Mouse (Mus musculus): Measurements from ENCODE around the gene Mettl3.
"Not testable (repeated sequence)": the region's sequence is repeated elsewhere in the genome, so short reads cannot be mapped to it uniquely, and the experiment has no call there.

Gene Mettl3

DNA sequence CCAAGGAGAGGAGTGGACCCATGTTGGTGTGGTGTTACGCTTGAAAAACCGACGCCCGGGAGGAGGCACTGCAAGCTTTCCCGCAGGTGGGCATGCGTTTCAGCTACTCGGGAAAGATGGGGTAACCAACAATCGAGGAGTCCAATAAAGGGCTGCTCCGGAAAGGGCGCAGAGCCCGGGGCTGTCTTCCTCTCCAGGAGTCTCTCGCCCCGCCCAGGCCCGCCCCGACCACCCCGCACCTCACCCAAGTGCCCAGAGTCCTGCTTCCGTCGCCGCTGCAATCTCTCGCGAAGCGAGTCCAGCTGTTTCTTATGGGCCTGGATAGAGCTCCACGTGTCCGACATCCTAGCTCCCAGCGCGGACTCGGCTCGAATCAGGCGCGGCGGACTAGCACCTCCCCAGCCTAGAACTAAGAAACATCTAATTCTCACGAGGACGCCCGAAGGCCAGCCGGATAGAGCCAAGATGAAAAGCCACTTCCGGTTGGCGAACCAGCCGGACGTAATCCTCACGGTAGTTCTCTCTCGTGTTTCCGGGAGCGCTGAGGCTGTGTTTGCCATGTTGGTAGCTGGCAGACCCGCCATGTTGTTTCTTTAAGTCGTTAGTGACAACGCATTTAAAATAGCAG, at the start of gene Mettl3:
Gene Mettl3, minus strand, starts transcription at position 485 of the 628 bp plus-strand sequence.
- DNase-seq = peak; percentile 88 to 91

DNA sequence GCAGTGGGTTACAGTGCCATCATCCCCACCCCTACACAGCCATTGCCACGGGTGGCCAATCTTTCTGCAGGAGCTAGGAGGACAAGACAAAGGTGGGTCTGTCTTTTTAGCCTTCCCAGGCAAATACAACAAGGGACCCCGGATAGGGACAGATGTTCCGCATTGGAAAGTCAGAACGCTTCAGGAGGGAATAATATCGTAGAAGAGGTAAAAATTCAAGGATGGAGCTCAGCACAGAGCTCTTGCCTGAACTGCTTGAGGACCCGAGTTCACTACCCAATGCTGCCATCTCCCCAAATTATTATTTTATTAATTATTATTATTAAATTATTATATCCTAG, 34.6 kb upstream of the Mettl3 start:
- no peak for DNase-seq

DNA sequence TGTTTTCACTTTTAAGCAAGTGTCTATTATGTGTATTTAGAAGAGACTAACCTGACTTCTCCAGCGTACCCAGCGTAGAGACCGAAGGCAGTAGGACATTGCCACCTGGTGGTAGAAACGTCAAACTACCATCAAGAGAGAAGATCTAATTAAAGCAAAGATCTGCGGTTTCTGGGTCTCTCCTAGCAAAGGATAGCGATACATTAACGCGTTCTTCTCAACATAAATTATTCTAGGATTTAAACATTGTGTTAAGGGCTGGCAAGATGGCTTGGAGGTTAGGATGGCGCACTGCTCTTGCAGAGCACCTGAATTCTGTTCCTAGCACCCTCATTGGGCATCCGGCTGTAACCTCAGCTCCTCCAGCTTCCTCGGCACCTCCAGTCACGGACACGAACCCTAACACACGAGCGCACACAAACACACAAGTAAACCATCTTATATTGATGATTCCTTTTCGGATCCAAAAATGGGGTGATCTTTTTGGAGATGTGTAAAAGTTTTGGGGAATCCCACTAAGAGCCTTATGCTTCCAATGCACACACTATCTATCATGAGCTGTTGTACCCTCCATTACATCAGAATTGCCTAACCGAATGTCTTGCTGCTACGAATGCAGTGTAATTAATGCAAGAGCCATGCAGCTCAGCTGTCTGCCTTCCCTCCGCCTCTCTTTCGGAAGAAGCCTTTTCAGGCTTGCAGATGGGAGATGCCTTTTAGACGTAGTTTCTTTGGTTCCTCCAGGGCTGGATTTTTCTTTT, 34.0 kb upstream of the Mettl3 start:
- peak; percentile 77 for DNase-seq

DNA sequence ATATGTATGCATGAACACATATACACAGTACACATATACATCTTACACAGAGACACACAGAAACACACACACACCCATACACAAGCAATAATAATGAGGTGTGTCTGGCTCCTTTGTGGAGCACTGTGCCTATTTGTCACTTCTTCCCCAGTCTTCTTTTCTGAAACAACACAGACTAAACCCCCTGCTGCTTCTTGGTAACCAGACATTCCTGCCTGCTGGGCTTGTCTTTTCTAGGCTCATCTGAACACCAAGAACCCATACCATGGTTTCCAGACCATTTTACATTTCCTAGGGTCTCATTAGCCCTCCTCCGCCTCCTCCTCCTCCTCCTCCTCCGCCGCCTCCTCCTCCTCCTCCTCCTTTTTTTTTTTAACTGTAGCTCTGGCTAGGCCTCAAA, 27.2 kb upstream of the Mettl3 start:
- no peak for DNase-seq

DNA sequence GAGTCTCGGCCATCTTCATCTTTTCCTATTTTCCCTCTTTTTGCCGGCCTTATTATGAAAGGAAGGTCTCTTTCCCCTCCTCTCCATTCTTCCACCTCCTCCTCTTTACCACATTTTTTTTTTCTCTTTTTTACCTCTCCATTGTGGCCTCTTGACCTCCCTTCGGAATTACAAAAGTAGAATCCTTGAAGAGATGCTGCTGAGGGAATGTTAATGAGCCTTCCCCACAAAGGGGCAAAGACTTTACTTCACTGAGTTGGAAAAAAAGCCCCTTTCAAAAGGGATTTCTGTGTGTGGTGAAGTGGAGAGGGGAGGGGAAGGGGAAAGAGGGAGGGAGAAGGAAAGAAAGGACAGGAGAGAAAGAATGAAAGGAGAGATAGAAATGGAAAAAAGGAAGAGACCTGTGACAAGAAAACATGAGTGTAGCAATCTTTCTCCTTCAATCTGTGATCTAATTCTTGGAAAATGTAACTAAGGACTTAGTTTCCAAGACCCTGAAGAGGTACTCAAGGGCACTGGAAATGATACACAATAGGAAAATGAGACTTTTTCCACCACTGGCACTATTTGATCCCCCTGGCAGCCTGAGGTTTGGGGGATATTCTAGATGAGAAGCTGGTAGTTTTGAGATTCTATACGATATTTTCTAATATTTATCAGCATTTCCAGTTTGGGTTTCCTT, 26.3 kb upstream of the Mettl3 start:
- DNase-seq = no peak

DNA sequence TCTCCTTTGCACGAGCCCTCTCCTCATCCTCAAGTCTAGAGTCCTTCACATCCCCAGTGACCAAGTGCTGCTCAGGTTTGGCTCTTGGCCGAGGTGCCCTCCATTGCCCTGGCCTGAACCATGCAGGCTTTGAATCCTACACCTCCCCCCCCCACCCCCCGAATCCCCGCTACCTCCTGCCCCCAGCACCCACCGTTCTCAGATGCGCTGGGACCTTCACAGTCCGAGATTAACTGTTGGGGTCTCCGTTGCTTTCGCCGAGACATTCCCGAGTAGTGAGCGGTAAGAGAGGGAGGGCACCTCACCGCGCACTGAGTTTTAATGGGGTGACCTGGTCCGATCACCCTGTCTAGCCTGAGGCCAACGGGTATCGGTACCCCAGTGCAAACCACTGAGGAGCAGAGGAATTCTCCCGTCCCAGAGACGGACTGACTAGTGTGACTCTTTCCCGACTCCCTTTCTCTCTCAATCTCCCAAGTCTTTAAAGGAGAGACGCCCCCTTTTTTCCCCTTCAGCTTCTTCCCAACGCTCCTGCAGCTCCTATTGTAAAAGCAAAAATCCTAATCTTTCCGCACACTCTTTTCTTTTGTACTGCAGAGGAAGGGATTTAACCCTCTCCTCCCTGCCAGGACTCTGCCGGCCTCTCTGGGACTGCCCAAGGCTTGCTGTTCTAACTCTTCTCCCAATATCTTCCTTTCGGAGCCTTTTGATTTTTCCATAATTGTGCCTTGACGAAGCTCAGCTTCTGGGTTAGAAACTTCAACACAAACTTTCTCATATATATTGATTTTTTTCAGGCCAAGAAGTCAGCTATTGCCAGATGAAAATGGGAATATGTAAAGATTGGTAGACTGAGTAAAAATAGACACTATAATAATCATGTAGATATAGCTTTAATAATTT, 23.2 kb upstream of the Mettl3 start, which contains the start of gene Sall2:
Gene Sall2, minus strand, starts transcription at position 853 of the 903 bp plus-strand sequence.
- no peak for DNase-seq

DNA sequence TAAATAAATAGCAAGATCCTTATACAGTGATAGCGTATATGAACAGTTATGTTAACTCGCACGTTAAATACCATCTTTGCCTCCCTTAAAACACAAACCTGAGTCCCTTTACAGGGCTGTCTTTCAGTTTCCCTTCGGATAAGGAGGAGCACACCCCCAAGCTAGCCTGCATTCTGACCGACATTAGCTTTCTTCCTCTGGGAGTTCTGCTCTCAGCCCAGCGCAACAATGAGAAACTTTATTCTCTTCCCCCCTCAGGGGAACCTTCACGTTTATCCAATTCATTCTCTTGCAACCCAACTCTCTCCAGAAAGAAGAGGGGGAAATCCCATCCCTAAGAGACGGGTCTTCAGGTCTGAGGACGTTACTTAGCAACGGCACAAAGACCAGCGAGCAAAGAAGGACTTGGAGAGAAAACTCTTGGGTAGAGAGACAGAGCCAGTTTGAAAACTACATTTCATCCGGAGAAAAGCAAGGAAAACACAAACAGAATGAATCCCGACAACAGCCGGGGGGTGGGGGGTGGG, 22.5 kb upstream of the Mettl3 start:
- DNase-seq = no peak

DNA sequence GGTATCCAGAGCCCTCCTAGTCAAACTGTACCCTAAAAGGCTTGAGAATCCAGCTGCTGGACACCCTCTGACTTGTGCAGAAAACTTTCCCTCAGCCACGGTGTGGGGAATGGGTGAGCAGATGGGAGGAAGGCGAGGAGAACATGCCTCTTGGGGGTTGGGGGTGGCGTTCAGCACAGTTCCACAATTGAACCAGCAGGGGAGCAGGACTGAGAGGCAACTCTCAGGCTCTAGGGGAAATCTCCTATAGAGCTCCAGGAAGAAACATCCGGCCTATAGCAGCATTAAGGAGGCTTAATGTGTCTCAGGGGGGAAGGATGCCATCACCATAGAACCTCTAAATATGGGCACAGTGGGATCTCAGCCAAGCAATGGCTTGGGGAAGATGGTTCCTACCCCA, 21.0 kb upstream of the Mettl3 start:
- DNase-seq = no peak

DNA sequence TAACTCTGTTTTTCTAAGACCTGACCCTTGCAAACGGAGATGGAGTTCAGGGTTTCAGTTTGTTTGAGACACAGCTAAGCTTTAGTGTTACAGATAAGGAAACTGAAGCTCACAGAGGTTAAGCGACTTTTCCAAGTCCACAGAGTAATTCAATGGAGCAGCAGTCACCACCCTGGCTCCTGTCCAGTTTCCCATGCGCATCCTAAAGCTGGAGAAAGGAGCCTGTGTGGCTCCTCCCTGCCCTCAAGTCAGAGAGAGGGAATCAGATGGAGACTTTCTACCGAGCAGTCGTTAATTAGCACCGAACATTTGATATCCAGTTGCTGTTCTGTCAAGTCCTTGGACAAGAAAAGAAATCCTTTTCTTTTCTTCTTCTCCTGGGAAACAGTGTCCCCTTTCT, 14.4 kb upstream of the Mettl3 start:
- DNase-seq = no peak

DNA sequence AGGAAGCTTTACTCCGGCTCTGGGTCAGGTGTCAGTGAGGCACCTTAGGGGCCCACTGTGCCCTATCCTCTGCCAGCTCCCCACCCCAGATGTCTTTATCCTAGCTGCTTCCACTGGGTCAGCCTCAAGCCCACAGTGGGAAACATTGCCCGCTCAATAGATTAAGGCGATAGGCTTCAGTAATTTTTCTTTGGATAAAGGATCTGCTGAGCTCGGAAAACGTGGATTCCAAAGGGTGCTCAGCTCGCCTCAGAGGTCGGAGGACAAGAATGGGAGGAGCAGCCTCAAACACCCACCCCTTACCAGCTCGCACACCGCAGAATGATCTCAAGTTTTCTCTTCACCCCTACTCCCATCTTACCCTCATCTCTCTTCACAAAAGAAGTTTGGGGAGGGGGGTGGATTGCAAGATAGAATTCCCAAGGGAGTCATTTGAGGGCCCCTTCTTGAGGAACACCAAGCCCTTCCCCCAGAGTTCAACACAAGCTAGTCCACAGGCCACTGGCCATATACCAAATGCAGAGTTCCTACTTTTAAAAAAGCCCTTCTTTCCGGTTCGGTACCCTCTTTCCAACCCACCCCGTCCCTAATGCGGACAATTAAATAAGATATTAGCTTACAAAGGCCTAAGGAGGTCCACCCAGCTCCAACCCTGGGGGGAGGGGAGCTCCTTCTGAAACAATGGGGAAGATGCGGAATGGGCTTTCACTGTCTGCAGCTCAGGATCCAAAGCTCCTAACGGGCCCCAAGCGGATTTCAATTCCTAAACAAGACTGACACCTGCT, 11.7 kb upstream of the Mettl3 start:
- peak; percentile 43 to 59 for DNase-seq

DNA sequence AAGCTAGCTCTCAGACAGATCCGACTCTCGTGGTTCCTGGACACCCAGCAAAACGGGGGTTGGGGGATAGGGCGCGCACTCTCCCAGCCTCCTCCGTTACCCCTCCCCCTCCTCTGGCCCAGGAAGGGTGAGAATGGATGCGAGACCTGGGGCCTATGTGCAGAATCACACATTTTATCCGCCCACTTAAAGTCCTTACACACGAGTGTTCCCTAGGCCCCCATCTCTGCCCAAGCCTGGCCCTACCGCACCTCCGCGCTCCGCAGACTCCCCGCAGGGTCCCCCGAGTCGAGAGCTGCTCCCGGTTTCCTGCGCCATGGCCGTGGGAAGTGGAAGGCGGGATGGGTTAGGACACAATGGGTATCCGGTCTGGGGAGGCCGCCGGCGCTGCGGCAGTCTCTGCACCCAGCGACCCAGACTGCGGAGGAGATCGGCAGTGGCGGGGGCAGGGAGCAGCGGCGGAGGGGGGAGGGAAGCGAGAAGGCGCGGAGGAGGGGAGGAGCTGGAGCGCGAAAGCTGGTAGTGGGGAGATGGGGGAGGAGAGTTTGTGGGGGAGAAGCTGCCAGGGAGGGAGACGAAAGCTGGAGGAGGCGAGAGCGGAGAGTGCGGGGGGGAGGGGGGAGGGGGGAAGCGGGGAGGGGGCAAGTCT, 11.0 kb upstream of the Mettl3 start:
- peak; percentile 81 to 83 for DNase-seq

DNA sequence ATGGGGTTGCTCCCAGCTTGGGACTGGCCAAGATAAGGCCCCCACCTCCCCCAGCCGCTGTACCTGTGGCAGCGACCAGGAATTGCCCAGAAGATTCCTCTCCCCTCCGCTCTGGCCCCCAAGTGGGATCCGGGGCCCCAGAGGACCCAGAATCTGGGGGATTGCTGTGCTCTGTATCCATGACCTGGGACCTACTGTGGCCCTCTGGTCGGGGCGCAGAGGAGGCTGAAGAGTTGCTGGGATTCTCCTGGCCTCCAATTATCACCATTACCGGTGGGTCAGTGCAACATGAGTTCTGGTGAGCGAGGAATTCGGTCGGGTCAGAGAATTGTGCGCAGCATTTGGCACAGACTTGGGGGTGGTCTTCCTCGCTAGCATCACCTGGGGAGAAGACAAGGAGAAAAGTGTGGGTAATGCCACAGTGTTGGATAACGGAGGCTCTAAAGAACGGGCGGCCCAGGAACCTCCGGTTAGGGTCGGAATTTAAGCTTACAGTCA, 10.4 kb upstream of the Mettl3 start:
- DNase-seq = peak in 1 of 2 experiments; percentile 25

DNA sequence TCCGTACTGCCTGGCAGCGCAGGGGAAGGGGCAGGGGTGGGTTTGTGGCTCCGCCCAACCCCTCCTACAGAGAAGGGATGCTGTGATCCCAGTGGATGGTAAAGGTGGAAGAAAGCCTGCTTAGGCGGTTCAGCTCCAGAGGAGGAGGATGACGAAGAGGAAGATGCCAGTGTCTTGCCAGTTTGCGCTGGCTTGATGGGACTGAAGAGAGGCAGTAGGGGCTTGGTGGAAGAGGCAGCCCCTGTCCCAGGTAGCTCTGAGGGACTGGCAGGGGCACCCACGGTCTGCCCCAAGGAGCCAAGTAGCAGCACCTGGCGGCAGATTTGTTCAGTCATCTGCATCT, 9.9 kb upstream of the Mettl3 start:
- peak; percentile 23 to 38 for DNase-seq

DNA sequence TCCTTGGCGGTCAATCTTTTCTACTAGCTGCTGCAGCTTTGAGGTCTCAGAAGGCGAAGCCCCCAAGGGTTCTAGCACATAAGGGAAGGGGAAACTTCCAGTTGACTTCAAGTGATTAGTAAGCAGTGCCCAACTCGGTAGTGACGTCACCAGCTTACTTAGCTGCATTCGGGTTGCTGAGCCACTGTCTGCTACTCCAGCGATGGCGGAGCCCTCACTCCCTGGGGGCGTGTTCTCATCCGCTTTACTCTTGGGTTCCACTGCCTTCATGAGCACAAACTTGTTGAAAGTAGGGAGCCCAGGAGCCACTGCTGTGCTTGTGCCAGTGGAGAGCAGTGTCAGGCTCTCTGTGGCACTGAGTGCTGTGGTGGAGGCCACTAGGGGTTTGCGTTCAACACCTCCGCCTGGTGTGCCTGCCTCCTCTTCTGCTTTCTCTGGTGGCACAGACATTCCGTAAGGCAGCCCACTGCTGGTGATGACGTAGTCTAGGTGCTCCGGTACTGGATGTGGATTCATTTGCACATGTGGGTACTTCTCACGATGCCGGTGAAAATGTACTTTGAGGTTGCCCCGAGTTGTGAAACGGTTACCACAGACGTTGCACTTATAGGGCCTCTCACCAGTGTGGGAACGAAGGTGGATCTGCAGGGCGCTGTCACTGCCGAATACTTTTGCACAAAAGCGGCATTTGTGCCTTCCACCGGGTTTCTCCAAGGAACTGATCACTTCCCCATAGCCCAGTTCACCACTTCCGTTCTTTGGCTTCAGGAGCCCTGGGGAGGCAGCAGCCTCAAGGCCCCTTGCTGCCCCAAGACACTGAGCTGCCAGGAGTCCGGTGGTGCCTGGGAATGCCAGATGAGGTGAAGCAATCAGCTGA, 9.2 kb upstream of the Mettl3 start:
- DNase-seq = no peak

DNA sequence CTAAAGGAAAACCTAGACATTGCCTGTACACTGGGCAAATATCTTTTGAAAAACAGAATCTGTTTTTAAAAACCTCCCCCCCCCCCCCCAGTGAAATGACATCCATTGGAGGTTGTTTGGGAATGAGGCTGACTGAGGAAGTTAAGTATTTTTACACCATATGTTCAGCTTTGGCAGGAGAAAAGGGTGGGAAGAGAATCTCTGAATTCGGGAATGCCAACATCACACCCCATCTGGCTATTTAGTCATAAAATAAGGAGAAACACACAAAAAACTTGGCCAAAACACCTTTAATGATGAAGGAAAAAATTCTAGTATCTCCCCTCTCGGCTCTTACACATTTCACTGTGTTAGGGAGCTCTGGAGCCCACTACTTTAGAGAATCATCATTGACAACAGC, 6.0 kb upstream of the Mettl3 start:
- no peak for DNase-seq

DNA sequence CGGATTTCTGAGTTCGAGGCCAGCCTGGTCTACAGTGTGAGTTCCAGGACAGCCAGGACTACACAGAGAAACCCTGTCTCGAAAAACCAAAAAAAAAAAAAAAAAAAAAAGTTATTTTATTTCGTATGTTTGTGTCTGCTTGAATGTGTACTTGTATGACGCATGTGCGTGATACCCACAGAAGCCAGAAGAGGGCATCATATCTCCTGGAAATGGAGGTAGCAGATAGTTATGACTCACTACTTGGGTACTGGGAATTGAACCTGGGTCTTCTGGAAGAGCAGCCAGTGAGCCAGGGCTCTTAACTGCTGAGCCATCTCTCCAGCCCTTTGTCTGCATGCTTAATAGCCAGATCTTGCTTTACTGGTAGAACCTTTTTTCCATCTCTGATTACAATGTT, 5.4 kb upstream of the Mettl3 start:
- not testable (repeated sequence) for DNase-seq

DNA sequence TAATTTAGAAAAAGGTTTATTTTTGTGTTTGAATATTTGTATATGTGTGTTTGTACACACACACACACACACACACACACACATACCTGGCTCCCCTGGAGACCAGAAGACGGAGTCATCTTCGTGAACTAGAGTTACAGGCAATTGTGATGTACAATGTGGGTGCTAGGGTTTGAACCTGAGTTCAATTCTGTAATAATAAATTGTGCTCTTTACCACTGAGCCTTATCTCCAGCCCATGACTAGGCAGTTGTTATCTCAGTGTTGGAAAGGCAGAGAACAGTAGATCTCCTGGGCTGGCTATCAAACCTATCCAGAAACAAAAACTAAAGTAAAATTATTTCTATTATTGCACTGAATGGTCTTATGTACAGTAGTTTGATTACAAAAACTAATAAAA, 1.2 kb upstream of the Mettl3 start:
- DNase-seq = no peak

DNA sequence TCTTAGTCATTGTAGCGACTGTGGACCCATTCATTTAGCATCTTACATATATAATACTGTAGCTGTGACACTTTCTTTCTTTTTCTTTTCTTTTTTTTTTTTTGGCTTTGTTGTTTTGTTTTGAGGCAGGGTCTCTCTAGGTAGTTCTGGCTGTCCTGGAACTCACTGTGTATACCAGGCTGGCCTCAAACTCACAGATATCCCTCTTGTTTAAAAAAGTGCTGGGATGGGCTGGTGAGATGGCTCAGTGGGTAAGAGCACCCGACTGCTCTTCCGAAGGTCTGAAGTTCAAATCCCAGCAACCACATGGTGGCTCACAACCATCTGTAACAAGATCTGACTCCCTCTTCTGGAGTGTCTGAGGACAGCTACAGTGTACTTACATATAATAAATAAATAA, 1.4 kb downstream of the Mettl3 start:
- DNase-seq = not testable (repeated sequence)

DNA sequence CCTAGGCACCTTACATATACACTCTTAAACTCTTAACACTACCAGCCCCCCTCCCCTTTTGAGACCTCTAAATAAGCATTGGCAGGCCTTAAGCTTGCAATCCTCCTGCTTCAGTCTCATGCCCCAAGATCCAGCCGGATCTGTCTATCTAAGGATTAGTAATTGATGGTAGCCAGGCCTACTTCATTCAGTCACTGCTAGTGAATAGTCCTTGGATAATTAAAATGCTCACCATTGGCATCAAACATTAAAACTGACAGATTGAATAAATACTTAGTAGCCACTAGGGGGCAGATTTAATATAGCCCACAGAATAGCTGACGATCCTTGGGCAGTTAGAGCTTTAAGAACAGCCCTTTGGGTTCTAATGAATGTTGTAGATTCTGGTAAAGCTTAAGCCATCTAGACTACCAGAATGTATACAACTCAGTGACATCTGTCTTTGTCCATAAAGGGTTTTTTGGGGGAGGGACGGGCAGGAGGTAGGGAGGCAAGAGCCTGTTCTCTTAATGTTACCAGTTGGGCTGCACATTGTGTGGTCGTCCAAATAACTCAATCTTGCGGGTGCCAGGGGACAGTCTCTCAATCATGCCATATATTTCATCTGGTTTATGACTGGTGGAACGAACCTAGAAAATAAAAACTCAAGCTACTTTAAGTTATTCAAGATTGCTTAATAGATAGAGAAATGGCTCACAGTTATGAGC, 9.2 kb downstream of the Mettl3 start:
- DNase-seq = no peak

DNA sequence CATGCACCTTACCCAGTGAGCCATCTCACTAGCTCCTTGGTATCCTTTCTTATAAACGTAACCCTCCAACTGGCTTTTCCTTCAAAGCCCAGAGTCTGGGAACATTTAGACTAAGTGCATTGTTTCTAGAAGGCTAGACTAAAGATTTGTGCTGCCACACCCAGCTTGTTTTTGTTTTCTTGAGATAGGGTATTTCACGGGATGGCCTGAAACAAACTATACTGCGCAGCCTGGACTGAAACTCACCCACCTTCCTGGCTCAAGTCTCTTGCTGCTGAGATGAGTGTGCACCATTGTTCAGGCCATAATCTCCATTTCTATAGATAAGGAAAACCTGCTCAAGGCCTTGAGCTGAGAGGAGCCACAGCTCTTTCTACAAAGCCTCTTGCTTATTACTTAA, 20.7 kb downstream of the Mettl3 start:
- no peak for DNase-seq

Measured in cerebellum, adult 18-20 months (tissue).